Mouse (Mus musculus) CD4-positive, CD25-positive, alpha-beta regulatory T cell, adult 4 months (primary cell): Measurements from ENCODE around the gene Slc38a3. TPM values are rescaled to one million over a fixed set of nuclear protein-coding genes. Genes with fewer than 3 reads are reported as not detected.

Experiments used
- ATAC-seq: one replicate; pipeline ENCODE4 v1.8.0; 2017
- polyA plus RNA-seq, 2 experiments: library from polyadenylated mRNA; unstranded; fragments of 100-300 nt; shearing (Covaris generic); gene quantifications; one replicate each; pipeline ENCODE4 v1.2.1; 2017

The Slc38a3 gene
- polyA plus RNA-seq, 2 experiments from 2014 or later, result not detected

GRCm38 (mm10) chr9:107634406-107635278 lies 34.7 kb downstream of the Slc38a3 start:
- no peak for ATAC-seq

GRCm38 (mm10) chr9:107633661-107634405 lies 35.5 kb downstream of the Slc38a3 start:
- peak; percentile 15 for ATAC-seq

GRCm38 (mm10) chr9:107633091-107633660 lies 36.2 kb downstream of the Slc38a3 start:
- ATAC-seq, result peak; percentile 73

GRCm38 (mm10) chr9:107632478-107632877 lies 36.9 kb downstream of the Slc38a3 start:
- no peak for ATAC-seq

GRCm38 (mm10) chr9:107631861-107632260 lies 37.5 kb downstream of the Slc38a3 start:
- ATAC-seq, result no peak

- no peak for ATAC-seq
Observed at GRCm38 (mm10) chr9:107631311-107631826, 38.0 kb downstream of the Slc38a3 start.

GRCm38 (mm10) chr9:107630576-107630975 lies 38.8 kb downstream of the Slc38a3 start:
- ATAC-seq, result no peak

- ATAC-seq, result no peak
Observed at GRCm38 (mm10) chr9:107629901-107630425, 39.4 kb downstream of the Slc38a3 start.

- ATAC-seq, result no peak
Observed at GRCm38 (mm10) chr9:107629411-107629730, 40.0 kb downstream of the Slc38a3 start.

GRCm38 (mm10) chr9:107628721-107629410 lies 40.5 kb downstream of the Slc38a3 start:
- ATAC-seq, result no peak

- ATAC-seq, result no peak
Observed at GRCm38 (mm10) chr9:107627387-107628255, 41.7 kb downstream of the Slc38a3 start.

- ATAC-seq, result peak; percentile 22
Observed at GRCm38 (mm10) chr9:107626844-107627277, 42.5 kb downstream of the Slc38a3 start.

GRCm38 (mm10) chr9:107626158-107626843 lies 43.0 kb downstream of the Slc38a3 start:
- no peak for ATAC-seq

- ATAC-seq, result no peak
Observed at GRCm38 (mm10) chr9:107625351-107626128, 43.8 kb downstream of the Slc38a3 start.

- no peak for ATAC-seq
Observed at GRCm38 (mm10) chr9:107624951-107625350, 44.4 kb downstream of the Slc38a3 start.

- peak; percentile 92 for ATAC-seq
Observed at GRCm38 (mm10) chr9:107624539-107624938, 44.8 kb downstream of the Slc38a3 start.

- ATAC-seq, result no peak
Observed at GRCm38 (mm10) chr9:107620954-107621353, 48.4 kb downstream of the Slc38a3 start.

- ATAC-seq, result no peak
Observed at GRCm38 (mm10) chr9:107619546-107619879, 49.8 kb downstream of the Slc38a3 start.

- ATAC-seq, result no peak
Observed at GRCm38 (mm10) chr9:107618778-107619545, 50.4 kb downstream of the Slc38a3 start.
